Mouse (Mus musculus): Measurements from ENCODE around the gene Sult2a1. TPM values are rescaled to one million over a fixed set of nuclear protein-coding genes. Genes with fewer than 3 reads are reported as not detected.
"Not testable (repeated sequence)": the region's sequence is repeated elsewhere in the genome, so short reads cannot be mapped to it uniquely, and the experiment has no call there.

Gene Sult2a1
- total RNA-seq (2021) = not detected

GRCm38 (mm10) chr7:13837309-13837708 is at the start of gene Sult2a1:
TSS of gene Sult2a1 (minus strand) at chr7:13837409.
- DNase-seq (ENCODE audit: low spot score in 2 of 2); intact Hi-C loops (cut with DNase I): not testable (repeated sequence)

DNA sequence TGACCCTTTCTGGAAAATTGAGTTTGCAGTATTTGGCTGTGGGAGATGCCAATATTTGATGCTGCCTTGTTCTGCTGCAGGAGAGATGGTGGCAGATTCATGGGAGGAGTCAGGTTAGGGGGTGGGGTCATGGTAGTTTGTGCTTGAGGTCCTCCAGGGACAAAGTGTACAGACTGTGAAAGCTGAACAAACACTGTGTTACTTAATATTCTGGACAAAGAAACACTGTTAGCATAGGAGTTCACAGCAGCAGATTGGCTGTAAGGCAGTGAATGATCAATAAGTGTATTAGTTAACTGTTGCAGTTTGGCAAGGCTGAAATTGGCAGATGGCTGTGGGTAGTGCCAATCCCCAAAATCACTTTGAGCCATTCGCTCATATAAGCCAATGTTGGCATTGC is 23.3 kb downstream of the Sult2a1 start:
- no peak for DNase-seq (ENCODE audit: low spot score in 2 of 2)
- intact Hi-C loops (cut with DNase I) = no loop called here

Other genes starting within 250 kb of the Sult2a1 start
- gene Sult2a5, start 213.4 kb downstream of the Sult2a1 start, total RNA-seq (2021) = not detected
- not detected for gene Sult2a2, start 103.9 kb downstream of the Sult2a1 start, total RNA-seq (2021)
- not detected for gene Sult2a4, start 152.2 kb upstream of the Sult2a1 start, total RNA-seq (2021)